Comparison of ENCODE assay signal across 23 mouse cellular contexts in genomic region chr3:87724556-87724955, GRCm38 (mm10). TPM values are rescaled to one million over a fixed set of nuclear protein-coding genes. Genes with fewer than 3 reads are reported as not detected.
DNase-seq lines count a peak whose midpoint lies in the region; TF ChIP-seq lines count a peak whose summit lies in the region.
"Had no signal": no experiment of that assay in that cellular context is flagged by ENCODE, and none has a peak within 500 bp of the region (broad histone marks: within the 10 kb centered on the region; RNA-seq: fewer than 3 reads in every experiment).

No protein-coding gene starts in this region.

- H3K36me3 ChIP-seq in heart, adult 2 months (ENCODE audit: control insufficient read depth, insufficient read depth, low read length): no peaks in the 10 kb centered on the region; the same call in 1 of the 2 replicates
- peaks cover 12% of the 10 kb centered on the region for H3K36me3 ChIP-seq in testis, adult 2 months (ENCODE audit: control insufficient read depth, insufficient read depth, low read length)

- no peak for TF ChIP-seq POLR2A in heart, adult 2 months (IDR thresholded peaks at IDR 0.05; ENCODE audit: insufficient read depth, low read depth, low read length)
- no peak for TF ChIP-seq POLR2A in testis, adult 2 months (IDR thresholded peaks at IDR 0.05; ENCODE audit: control insufficient read depth, low read depth, low read length)

- no peaks in the 10 kb centered on the region for H3K4me1 ChIP-seq in heart, adult 2 months (ENCODE audit: control insufficient read depth, insufficient read depth, low read length)
- no peaks in the 10 kb centered on the region for H3K4me1 ChIP-seq in testis, adult 2 months (ENCODE audit: control insufficient read depth, insufficient read depth, low read length)
- H3K4me1 ChIP-seq: embryonic facial prominence, embryonic 15.5 days; forebrain, embryonic 10.5 days; forebrain, embryonic 15.5 days; heart, embryonic 10.5 days; hindbrain, embryonic 13.5 days had no signal

- DNase-seq in embryo, embryonic 10 days (ENCODE audit: low spot score): peak; percentile 25
- no peak for DNase-seq in embryo, embryonic 9.5 days (ENCODE audit: extremely low spot score)
- peak; percentile 0 to 1 for DNase-seq in heart, adult 2 months
- no peak for DNase-seq in heart, adult 18-20 months
- no peak for DNase-seq in testis, postnatal 10 days (ENCODE audit: low spot score)
- DNase-seq in frontal cortex, adult 2 months (ENCODE audit: extremely low spot score in 1 of 2, low spot score in 1 of 2): no peak
- DNase-seq: adrenal gland, postnatal 10 days; B cell, adult 2 months; cerebellum, adult 11 months; cerebellum, adult 8-10 months; cerebellum, postnatal 14 days; gastrocnemius, postnatal 14 days; heart, postnatal 10 days had no signal

- TF ChIP-seq CTCF in heart, adult 2 months (IDR thresholded peaks at IDR 0.05): no peak
- TF ChIP-seq CTCF in testis, adult 2 months (IDR thresholded peaks at IDR 0.05; ENCODE audit: control insufficient read depth, insufficient read depth, insufficient replicate concordance, low read depth, low read length): no peak

- no peak overlapping the region for H3K4me3 ChIP-seq in heart, adult 2 months
- H3K4me3 ChIP-seq in testis, adult 2 months (ENCODE audit: control insufficient read depth, low read depth, low read length): peak overlapping the region; percentile 77
- H3K4me3 ChIP-seq: embryonic facial prominence, embryonic 15.5 days; erythroblast, embryonic 14.5 days; forebrain, embryonic 10.5 days; forebrain, embryonic 15.5 days; heart, embryonic 10.5 days; hindbrain, embryonic 13.5 days had no signal

- intact Hi-C loops in heart, adult 2 months (cut with DNase I): no loop called here

- no peaks in the 10 kb centered on the region for H3K79me2 ChIP-seq in heart, adult 2 months (replicated peaks; ENCODE audit: control insufficient read depth, insufficient read depth, low read length)

- no peak for TF ChIP-seq EP300 in heart, adult 2 months (IDR thresholded peaks at IDR 0.05; ENCODE audit: insufficient read depth, low read depth, low read length)

- H3K27ac ChIP-seq in heart, adult 2 months: no peak overlapping the region
- no peak overlapping the region for H3K27ac ChIP-seq in testis, adult 2 months (ENCODE audit: control insufficient read depth, insufficient read depth, low read depth, low read length)
- H3K27ac ChIP-seq: embryonic facial prominence, embryonic 15.5 days; forebrain, embryonic 10.5 days; forebrain, embryonic 15.5 days; heart, embryonic 10.5 days; hindbrain, embryonic 13.5 days had no signal

- H3K27me3 ChIP-seq in heart, adult 2 months (ENCODE audit: control insufficient read depth, insufficient read depth, low read length): no peaks in the 10 kb centered on the region
- no peaks in the 10 kb centered on the region for H3K27me3 ChIP-seq in testis, adult 2 months (ENCODE audit: control insufficient read depth, insufficient read depth, low read length)
- H3K27me3 ChIP-seq: embryonic facial prominence, embryonic 15.5 days; forebrain, embryonic 15.5 days; hindbrain, embryonic 13.5 days had no signal

- WGBS in heart, adult 2 months: 72% methylated on average over 6 of the region's 6 CpGs

- no peak overlapping the region for H3K9ac ChIP-seq in heart, adult 2 months (ENCODE audit: low read depth, low read length)
- H3K9ac ChIP-seq: embryonic facial prominence, embryonic 15.5 days; forebrain, embryonic 15.5 days; hindbrain, embryonic 13.5 days had no signal

RNA-seq across cellular contexts. Expression of gene Lrrc71, which starts 23.9 kb away (rescaled TPM):
- under 1 TPM; 0.36 to 0.47 TPM for total RNA-seq in heart, adult 2 months (2021)
- polyA plus RNA-seq in heart, adult 2 months (2012; rRNA removed): 0.26 and 1.1 TPM in 2 replicates
- under 1 TPM; 0.10 to 0.28 TPM for total RNA-seq in heart, adult 18-20 months (2021)
- polyA plus RNA-seq in testis, adult 2 months (2012; rRNA removed): 135 and 136 TPM in 2 replicates
- 0.19 and 0.40 TPM in 2 replicates for polyA plus RNA-seq in frontal cortex, adult 2 months (2012; rRNA removed)
- total RNA-seq: gastrocnemius, adult 18-20 months had no signal
- polyA plus RNA-seq: embryonic facial prominence, embryonic 11.5 days; erythroblast, embryonic 14.5 days; G1E had no signal

Comparison
In these comparisons a context has a peak if more than half of its experiments do, and no peak if none do; other contexts are left out.
1. DNase-seq: peak in embryo, embryonic 10 days (single experiment) and heart, adult 2 months (2 of 2); none in embryo, embryonic 9.5 days (single experiment), heart, adult 18-20 months (0 of 2), testis, postnatal 10 days (single experiment) and frontal cortex, adult 2 months (0 of 2).
2. RNA of gene Lrrc71, which starts 23.9 kb away (polyA plus RNA-seq): 135 to 136 TPM in testis, adult 2 months; 0.26 to 1.1 TPM in heart, adult 2 months and 0.19 to 0.40 TPM in frontal cortex, adult 2 months; every median in the first group is over 10 times any median in the second.